Mouse (Mus musculus) cerebellum, adult 9-10 months (tissue): ENCODE data around the gene Clcn1.

Source experiments
- DNase-seq: peaks from one replicate; pipeline ENCODE4 v3.0.0; 2022

Clcn1 gene

DNA sequence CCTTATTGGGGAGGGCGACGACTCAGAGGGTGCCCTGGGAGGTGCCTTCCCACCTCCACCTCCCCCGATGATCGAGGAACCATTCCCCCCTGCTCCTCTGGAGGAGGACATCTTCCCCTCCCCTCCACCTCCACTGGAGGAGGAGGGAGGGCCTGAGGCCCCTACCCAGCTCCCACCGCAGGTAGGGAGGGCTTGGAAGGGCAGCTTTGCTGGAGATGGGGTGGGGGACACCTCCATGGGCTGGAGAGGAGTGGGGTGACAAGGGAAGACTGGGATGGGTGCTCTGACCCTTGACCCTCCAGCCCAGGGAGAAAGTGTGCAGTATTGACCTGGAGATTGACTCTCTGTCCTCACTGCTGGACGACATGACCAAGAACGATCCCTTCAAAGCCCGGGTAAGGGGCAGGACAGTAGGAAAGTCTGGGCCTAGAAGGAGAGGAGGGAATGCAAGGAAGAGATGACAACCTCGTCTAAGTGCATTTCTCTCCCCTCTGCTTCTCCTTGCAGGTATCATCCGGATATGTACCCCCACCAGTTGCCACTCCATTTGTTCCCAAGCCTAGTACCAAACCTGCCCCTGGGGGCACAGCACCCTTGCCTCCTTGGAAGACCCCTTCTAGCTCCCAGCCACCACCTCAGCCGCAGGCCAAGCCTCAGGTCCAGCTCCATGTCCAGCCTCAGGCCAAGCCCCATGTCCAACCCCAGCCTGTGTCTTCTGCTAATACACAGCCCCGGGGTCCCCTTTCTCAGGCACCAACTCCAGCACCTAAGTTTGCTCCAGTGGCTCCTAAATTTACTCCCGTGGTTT lies 64.7 kb downstream of the Clcn1 start:
- DNase-seq = no peak

DNA sequence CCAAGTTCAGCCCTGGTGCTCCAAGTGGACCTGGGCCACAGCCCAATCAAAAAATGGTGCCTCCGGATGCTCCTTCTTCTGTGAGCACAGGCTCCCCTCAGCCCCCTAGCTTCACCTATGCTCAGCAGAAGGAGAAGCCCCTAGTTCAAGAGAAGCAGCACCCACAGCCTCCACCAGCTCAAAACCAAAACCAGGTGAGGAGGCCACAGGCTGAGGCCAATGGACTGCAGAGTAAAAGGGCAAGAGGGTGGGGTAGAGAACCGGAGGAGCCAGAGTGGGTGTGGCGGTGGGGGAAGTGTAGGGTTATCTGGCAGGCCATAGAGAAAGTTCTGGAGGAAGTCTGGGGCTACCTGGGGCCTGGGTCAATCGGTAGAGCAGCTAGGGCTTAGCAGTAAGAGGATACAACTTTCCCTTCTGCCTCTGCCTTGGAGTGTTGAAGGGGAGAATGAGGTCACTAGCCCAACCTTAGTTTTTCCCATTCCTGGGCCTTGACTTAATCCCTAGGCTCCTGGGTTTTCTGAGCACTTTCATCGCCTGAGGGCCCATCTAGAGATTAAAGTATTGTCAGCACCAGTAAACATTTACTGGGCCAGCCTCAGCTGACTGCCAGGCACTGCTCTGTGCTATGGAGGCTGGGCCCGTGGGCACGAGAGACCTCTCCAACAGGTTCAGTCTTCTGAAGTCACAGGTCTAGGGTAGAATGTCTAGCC lies 65.4 kb downstream of the Clcn1 start:
- DNase-seq = no peak

DNA sequence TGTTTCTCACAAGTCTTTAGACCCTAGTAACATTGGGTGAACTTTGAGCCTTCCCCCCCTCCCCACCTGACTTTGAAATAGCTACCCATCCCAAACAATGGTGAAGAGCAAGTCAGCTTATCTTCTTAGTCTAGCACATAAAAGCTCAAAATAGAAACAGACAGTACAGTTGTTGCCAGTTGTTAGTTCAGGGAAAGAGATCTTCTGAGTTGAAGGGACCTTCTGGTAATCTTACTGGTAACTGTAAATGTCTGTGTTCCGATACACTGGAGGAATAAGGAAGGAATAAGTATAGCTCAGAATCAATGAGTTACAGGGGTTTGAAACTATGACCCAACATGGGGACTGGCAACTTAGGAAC lies 66.0 kb downstream of the Clcn1 start:
- no peak for DNase-seq

- DNase-seq = no peak
These were observed 66.7 kb downstream of the Clcn1 start for GRCm38 (mm10) chr6:42353180-42353579.

DNA sequence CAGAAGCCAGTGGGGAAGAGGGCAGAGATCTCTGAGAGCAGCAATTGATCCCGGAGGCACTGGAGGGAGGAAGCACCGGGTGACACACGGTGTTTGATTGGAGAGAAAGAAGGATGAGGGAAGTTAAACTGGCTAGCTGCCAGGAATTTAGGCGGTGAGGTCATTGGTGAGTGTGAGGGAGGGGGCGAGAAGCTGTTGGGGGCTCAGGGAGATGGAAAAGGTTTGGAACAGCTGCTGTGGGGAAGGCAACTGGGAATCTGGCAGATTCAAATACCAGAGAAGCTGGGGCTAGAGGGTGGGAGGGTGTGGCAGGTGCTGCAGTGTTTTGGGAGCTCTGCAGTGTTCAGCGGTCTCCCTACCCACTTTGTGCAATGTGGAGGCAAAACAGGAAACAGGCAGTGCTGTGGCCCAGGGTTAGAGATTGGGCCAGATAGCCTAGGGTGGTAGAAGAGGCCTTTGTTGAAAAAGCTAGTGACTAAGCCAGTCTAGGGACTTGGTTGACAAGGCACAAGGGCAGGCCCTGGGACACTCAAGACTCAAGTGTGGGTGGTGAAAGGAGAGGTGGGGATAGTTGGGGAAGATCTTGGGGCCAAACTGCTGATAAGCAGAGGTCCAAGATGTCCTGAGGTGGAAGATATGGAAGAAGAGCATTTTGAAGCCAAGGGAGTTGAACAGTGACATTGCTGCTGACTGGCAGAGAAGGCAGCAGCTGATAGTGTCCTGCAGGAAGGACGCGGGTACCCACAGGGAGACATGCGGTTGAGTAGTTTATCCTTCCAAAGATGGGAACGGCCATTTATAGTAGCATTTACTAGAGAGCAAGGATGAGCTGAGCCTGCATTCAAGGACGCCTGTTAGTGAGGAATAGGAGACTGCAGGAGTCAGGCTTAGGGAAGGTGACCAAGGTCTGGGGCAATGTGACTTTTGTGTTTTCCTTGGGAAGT lies 67.9 kb downstream of the Clcn1 start:
- DNase-seq = no peak

- DNase-seq = no peak
These were observed 68.9 kb downstream of the Clcn1 start for GRCm38 (mm10) chr6:42355366-42355765.

DNA sequence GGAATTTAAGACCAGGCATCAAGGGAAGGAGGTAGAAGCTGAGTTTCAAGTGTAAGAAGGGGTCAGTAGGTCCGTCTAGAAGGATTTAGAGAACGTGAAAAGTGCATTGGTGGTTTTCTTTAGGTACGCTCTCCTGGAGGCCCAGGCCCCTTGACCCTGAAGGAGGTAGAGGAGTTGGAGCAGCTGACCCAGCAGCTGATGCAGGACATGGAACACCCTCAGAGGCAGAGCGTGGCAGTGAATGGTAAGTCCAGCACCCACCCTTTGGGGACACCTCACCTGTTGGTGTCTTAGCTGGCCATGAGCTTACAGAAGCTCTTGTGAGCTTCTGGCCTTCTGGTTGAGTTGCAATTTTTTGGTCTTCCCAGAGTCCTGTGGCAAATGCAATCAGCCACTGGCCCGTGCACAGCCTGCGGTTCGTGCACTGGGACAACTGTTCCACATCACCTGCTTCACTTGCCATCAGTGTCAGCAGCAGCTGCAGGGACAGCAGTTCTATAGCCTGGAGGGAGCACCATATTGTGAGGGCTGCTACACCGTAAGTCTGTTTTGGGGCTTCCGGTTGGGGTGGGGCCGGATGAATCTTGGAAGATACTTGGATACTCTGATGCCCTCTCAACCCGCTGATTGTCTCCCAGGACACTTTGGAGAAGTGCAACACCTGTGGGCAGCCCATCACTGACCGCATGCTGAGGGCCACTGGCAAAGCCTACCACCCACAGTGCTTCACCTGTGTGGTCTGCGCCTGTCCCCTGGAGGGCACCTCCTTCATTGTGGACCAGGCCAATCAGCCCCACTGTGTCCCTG lies 69.5 kb downstream of the Clcn1 start:
- DNase-seq = no peak

- no peak for DNase-seq
These were observed 70.4 kb downstream of the Clcn1 start for GRCm38 (mm10) chr6:42356913-42357312.

DNA sequence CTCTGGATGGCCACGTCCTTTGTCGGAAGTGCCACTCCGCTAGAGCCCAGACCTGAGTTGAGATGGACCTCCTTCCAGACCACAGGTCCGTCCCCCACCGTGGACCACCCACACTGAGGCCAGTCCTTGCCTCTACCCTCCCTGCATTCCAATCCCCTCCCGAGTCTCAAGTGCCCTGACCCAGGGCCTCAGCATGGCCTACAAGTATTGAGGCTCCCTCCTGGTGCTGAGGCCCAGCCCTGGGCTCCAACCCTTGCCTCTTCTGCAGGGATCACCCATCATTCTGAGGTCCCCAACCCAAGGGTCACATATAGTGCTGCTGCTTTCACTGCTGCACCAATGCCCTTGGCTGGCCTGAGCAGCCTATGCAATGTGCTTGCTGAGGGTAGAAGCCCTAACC lies 71.4 kb downstream of the Clcn1 start:
- no peak for DNase-seq

- DNase-seq = no peak
These were observed 72.4 kb downstream of the Clcn1 start for GRCm38 (mm10) chr6:42358901-42359300.

GRCm38 (mm10) chr6:42359364-42360147 lies 73.1 kb downstream of the Clcn1 start:
- no peak for DNase-seq

DNA sequence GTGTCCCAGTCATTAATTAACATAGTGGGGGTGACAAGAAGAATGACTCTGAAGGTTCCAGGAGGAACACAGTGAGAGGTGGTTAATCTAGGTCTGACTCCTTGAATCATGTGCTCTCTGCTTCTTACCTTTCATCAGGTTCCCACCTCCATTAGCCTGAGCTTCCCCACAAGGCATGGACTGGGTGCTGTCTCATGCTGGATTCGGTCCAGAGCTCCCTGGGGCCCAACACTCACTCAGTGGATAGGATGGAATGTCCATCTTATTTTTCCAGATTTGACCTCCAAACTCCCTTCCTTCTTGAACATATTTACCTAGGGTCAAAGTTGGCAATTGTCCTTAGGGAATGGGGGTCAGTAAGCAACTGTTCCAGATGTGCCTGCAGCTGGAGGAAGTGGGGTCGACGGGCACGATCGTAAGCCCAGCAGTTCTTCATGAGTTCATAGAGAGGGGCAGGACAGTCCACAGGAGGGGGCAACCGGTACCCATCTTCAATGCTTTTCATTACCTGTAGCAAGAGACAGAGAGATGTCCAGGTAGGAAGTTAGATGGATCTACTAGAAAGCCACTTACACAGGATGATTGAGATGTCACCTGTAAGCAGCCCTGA lies 73.9 kb downstream of the Clcn1 start:
- DNase-seq = no peak

DNA sequence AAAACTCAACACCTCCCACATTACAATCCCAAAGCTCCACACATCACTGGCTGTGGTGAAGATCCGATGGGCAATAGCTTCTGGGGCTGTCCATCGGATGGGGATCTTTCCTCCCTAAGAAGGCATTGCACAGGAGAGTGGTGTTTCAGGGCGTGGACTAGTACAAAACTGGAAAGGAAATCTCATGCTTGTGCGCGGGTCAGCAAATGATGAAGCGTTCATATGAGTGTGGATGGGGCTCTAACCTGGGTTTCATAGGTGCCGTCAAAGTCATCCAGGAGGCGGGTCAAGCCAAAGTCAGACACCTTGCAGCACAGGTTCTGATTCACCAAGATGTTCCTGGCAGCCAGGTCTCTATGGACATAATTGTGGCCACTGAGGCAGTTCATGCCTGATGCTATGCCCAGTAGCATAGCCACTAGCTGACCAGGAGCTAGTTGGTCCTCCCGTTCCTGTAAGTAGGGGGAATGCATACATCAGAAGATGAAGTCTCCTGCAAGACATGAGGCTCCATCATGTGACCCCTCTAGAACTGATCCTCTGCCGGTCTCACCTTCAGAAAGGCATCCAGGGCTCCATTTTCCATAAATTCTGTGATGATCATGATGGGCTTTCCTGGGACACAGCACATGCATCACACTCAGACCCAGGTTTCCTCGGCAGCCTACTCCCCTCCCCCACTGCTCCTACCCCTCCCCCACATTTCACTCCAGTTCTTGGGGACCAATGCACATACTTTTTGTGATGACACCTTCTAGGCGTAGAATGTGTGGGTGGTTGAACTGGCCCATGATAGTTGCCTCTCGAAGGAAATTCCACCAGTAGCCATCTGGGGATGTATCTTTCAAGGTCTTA lies 74.8 kb downstream of the Clcn1 start:
- DNase-seq = no peak

DNA sequence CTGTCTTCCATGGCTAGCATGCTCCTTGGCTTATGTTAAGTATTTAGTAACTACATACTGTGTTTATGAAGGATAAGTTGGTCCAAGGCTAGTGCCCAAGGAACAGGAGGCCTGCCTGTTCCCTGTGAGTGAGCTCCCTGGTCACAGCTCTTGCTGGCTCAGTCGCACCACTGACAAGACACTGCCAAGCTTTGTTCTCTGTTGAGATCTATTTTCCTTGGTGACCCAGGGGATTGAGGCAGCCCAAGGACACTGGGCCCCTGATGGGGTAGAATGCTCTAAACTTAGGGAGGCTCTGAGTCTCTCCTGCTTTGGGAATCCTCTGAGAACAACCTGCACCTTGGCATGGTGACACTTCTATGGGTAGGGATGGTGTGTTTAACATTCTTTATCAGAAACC lies 75.6 kb downstream of the Clcn1 start:
- no peak for DNase-seq

DNA sequence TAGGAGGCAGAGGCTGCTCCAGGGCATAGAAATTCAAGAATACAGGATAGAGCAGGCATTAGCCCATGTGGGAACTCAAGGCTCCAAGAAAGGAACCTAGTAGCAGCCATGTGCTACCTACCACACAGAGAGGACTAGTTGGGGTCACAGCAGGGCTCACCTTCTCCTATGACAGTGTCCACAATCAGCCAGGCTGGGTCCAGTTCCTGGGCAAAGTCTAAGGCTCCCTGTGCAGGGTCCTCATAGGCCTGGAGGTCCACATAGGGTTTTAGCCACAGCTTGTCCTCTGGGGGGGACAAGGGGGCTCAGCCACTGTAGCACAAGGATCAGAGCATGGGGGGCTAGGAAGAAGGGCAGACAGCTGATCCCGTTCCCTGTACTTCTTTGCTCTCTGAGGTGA lies 76.0 kb downstream of the Clcn1 start:
- no peak for DNase-seq

DNA sequence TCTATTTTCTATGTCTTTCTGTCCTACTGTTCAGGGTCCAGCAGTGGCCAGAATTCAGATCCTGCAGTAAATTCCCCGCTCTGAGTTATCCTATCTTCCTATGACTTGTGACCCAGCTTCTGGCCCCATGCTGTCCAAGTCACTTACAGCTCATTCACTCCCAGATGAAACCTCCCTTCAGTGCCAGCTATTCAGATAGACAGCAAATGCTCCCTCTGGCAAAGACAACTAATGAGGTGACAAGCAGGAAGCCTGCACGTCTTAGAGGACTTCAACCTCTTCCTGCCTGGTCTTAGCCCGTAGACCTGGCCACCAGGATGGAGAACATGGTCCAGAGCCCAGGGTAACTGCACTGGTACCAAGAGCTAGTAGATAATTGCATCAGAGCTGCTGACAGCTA lies 76.5 kb downstream of the Clcn1 start:
- DNase-seq = no peak

DNA sequence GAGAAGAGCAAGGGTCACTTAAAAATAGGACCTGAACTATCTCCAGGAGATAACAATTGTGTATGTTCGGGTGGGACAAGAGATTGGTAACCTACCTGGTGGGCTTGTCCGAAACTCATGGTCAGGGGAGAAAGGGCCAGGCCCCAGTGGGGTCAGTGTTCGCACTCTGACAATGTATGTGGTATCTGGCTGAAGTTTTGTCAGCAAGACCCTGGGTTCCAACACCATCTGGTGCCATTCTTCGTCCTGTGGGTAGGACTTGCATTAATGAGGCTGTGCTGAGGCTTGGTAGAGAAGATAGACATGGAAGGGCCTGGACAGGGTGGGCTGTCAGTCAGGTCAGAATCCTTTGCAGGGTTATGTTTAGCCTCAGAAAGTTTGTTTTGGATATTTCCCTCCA lies 77.6 kb downstream of the Clcn1 start:
- no peak for DNase-seq

GRCm38 (mm10) chr6:42364607-42365006 lies 78.1 kb downstream of the Clcn1 start:
- DNase-seq = no peak

GRCm38 (mm10) chr6:42365215-42365614 lies 78.7 kb downstream of the Clcn1 start:
- DNase-seq = no peak
